Mouse (Mus musculus): ENCODE results near the gene Pax6. TPM values are rescaled to one million over a fixed set of nuclear protein-coding genes. Genes with fewer than 3 reads are reported as not detected.

Pax6 gene
- polyA plus RNA-seq (2015; fragmentation: Nextera tagmentation; extraction: Ambion mirVana): 32.6 and 42.3 TPM in 2 replicates

DNA sequence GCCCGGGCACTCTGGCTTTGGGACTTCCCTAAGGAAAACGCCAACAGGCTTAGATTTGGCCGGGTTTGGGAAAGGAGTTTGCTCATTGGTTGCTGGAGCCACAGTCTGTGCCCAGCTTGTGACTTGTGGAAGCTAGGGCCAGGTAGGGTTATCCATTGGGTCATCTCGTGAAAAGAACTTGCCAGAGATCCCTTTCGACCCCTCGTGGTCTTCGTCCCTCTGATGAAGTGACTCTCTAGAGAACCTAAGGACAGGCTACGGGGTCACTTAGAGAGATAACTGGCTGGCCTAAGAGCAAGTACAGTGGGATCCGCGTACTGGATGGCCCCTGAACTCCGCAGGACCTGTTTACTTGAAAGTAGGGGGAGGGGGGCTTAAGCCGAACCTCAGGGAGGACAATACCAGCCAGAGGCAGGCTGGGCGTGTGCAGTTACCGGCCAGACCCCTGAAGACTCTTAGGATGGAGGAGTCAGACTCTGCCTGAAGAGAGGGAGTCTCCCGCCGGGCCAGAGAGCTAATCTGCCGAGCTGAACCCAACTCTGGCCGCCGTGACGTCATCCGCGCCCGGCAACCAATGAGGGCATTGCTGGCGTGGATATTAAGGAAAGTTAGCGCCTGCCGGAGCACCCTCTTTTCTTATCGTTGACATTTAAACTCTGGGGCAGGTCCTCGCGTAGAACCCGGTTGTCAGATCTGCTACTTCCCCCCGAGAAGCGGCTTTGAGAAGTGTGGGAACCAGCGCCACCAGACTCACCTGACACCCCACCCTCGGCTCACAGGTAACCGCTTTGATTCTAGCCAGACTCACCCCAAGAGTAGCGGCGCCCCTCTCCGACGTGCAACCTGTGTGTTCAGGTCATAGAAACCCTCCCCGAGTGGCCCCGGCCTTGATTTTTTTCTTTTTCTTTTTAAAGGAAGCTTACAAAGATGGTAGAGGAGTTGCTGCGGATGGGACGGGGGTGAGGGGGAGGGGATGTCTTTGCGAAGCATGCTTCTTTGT, at the start of gene Pax6:
Gene Pax6, plus strand, starts transcription at position 630 of the 1,000 bp plus-strand sequence.
- peaks cover 11% of the 10 kb centered on the region; the same call in 1 of the 2 replicates for H3K4me1 ChIP-seq (replicated peaks)
- H3K9me3 ChIP-seq: no peaks in the 10 kb centered on the region
- H3K27me3 ChIP-seq: peaks cover 83% of the 10 kb centered on the region
- H3K4me3 ChIP-seq: peak within 1 kb of the TSS; percentile 30
- no peaks in the 10 kb centered on the region for H3K36me3 ChIP-seq
- H3K27ac ChIP-seq (replicated peaks): no peak within 1 kb of the TSS
- H3K4me2 ChIP-seq: peak within 1 kb of the TSS; percentile 60
- H3K9ac ChIP-seq: peak within 1 kb of the TSS; percentile 33
- ATAC-seq (ENCODE audit: low FRiP score, low read depth): no peak
- under 1% methylated on average over 44 of the region's 44 CpGs for WGBS

DNA sequence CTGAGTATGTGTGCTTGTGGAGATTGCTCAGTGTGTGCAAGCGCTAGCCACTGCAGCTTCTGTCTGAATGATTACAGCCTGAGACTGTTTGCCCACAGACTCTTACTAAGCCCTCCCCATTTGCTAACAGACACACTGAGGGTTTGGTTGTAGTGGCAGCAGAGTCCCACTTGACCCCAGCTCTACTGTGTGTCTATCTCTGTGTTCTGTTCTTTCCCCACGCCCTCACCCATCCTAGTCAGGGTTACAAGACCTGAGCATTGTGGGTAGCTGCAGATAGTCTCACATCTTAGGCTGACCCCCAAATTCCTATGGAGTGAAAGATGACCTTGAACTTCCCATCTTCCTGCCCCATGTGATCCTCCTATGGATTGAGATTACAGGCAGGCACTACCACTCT, 19.8 kb upstream of the Pax6 start:
- no peak overlapping the region for H3K4me2 ChIP-seq
- ATAC-seq (ENCODE audit: low FRiP score, low read depth): no peak
- no peak overlapping the region for H3K27ac ChIP-seq (replicated peaks)
- no peaks in the 10 kb centered on the region for H3K4me1 ChIP-seq (replicated peaks)
- H3K9ac ChIP-seq: no peak overlapping the region
- no peaks in the 10 kb centered on the region for H3K36me3 ChIP-seq
- 91% methylated on average over 2 of the region's 2 CpGs for WGBS
- H3K27me3 ChIP-seq: peaks cover 9% of the 10 kb centered on the region; the same call in 1 of the 2 replicates
- H3K9me3 ChIP-seq: no peaks in the 10 kb centered on the region
- H3K4me3 ChIP-seq: no peak overlapping the region

DNA sequence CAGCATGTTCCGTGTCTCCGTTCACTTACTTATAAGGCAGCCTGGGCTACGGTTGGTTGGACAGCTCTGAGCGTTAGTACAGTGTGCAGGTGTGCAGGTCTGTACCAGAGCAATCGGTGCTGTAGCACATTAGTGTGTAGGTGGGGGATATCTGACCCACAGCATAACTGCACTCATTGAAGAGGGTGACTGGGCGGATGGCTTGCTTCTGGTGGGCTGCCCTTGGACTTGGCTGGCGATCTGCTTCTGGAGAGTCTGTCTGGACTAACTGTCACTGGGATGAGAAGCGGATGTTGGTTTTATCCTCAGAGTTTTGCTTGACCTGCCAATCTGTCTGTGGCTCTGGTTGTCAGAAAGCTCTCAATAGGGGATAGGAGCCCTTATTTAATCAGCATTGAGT, 12.2 kb upstream of the Pax6 start:
- no peak overlapping the region for H3K27ac ChIP-seq (replicated peaks)
- no peak overlapping the region for H3K9ac ChIP-seq
- ATAC-seq (ENCODE audit: low FRiP score, low read depth): no peak
- no peaks in the 10 kb centered on the region for H3K36me3 ChIP-seq
- H3K4me1 ChIP-seq (replicated peaks): peaks cover 14% of the 10 kb centered on the region
- no peak overlapping the region for H3K4me2 ChIP-seq
- peaks cover 45% of the 10 kb centered on the region for H3K27me3 ChIP-seq
- 90% methylated on average over 8 of the region's 8 CpGs for WGBS
- no peak overlapping the region for H3K4me3 ChIP-seq
- H3K9me3 ChIP-seq: no peaks in the 10 kb centered on the region

DNA sequence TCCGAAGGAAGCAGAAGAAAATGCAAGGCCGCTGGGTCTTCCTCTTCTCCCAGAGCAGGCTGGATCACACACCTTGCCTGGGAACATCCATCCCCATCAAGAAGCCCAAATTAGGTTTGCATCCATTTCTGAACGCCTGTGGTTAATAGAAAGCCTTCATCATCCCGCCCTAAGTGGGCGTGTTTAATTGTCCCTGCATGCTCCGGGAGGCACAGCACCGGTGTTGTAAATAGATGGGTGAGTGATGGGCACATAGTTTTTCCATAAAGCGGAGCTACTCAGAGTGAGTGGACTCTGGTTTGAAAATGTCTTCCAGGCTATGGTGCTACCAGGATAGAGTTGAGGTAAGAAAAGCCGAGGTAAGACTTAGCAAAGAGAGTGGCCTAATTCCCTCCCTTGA, 9.3 kb upstream of the Pax6 start:
- H3K9ac ChIP-seq: no peak overlapping the region
- H3K4me3 ChIP-seq: no peak overlapping the region
- no peak for ATAC-seq (ENCODE audit: low FRiP score, low read depth)
- 15% methylated on average over 9 of the region's 9 CpGs for WGBS
- H3K36me3 ChIP-seq: no peaks in the 10 kb centered on the region
- peaks cover 14% of the 10 kb centered on the region for H3K4me1 ChIP-seq (replicated peaks)
- peak overlapping the region; percentile 43 for H3K4me2 ChIP-seq
- H3K9me3 ChIP-seq: no peaks in the 10 kb centered on the region
- H3K27me3 ChIP-seq: peaks cover 67% of the 10 kb centered on the region
- no peak overlapping the region for H3K27ac ChIP-seq (replicated peaks)

DNA sequence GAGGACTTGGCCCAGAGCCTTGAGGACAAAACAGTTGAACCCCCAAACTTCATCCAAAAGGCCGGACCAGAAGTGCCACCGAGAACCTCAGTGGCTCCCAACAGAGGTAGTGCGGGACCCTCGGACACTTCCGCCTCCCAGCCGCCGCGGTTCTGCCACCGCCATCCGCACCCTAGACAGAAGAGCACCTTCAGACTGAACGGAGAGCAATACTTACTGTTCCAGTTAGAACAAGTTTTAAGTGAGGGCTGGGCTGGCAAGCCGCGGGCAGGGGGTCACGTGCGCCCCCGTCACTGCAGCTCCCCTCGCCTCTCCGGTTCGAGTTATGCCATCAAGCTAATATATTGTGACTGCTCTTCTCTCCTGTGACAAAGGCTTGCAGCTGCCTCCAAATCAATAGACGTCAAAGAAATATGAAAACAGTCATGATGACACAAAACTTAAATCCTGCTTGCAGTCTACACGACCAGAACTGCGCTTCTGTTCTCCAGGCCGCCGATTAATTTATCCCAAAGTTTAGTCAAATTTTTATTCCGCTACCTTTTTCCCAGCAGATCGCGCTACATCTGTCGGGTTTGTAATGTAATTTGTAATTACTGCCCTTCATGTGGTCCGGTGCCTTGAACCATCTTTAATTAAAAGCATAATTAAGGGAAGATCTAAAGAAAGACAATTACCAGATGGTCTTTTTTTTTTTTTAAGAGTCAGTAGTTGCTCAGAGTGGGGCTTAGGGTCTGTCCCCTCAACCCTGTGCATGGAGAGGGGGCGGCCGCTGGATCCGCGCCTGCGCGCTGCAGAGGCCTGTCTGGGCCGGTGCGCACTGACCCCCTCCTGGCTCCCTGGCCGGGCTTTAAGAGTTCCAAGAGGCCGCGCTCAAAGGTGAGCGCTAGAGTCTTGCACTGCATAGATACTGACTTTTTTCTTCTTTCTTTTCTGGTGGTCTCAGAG, 8.5 kb upstream of the Pax6 start:
- peaks cover 14% of the 10 kb centered on the region for H3K4me1 ChIP-seq (replicated peaks)
- peak; percentile 75; the same call in 1 of the 2 replicates for ATAC-seq (ENCODE audit: low FRiP score, low read depth)
- H3K27me3 ChIP-seq: peaks cover 75% of the 10 kb centered on the region
- H3K36me3 ChIP-seq: no peaks in the 10 kb centered on the region
- H3K27ac ChIP-seq (replicated peaks): no peak overlapping the region
- peak overlapping the region; percentile 18 for H3K4me3 ChIP-seq
- no peaks in the 10 kb centered on the region for H3K9me3 ChIP-seq
- peak overlapping the region; percentile 43 for H3K4me2 ChIP-seq
- WGBS: 1% methylated on average over 41 of the region's 41 CpGs
- H3K9ac ChIP-seq: no peak overlapping the region

DNA sequence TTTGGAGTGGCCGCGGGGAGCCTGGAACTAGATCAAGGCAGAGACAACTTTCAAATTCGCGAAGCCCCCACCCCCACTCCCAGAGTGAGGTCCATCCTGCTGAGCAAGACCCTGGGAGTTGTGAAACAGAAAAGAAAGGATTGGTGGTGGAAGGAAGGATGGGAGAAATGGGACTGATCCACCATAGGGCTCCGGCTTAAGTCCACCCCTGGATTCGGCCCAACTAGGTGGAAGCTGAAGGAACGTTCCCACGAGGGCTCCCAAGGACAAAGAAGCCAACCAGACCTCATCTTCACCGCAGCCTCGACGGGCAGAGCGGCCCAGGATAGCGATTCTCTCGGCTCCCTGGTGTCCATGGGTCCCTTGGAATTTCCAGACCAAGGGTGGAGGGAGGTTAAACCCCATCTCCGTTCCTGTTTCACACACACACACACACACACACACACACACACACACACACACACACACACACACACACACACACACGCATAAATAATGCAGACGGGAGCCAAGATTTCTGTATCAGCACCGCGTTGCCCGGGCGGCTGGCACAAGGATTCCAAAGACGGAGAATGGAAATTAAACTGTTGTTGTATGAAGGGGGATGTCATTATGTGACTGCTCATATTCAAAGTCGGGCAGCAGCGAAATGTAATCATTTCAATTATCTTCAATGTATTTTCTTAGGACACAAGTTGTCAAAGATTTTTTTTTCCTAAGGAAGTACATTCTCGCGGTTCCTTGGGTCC, 7.7 kb upstream of the Pax6 start:
- WGBS: 2% methylated on average over 26 of the region's 26 CpGs
- H3K4me2 ChIP-seq: peak overlapping the region; percentile 43
- peaks cover 84% of the 10 kb centered on the region for H3K27me3 ChIP-seq
- no peaks in the 10 kb centered on the region for H3K36me3 ChIP-seq
- no peak overlapping the region; the same call in 1 of the 2 replicates for H3K27ac ChIP-seq (replicated peaks)
- no peak overlapping the region for H3K9ac ChIP-seq
- H3K4me1 ChIP-seq (replicated peaks): peaks cover 14% of the 10 kb centered on the region
- ATAC-seq (ENCODE audit: low FRiP score, low read depth): peak; percentile 46; the same call in 1 of the 2 replicates
- peak overlapping the region; percentile 18 for H3K4me3 ChIP-seq
- no peaks in the 10 kb centered on the region for H3K9me3 ChIP-seq

DNA sequence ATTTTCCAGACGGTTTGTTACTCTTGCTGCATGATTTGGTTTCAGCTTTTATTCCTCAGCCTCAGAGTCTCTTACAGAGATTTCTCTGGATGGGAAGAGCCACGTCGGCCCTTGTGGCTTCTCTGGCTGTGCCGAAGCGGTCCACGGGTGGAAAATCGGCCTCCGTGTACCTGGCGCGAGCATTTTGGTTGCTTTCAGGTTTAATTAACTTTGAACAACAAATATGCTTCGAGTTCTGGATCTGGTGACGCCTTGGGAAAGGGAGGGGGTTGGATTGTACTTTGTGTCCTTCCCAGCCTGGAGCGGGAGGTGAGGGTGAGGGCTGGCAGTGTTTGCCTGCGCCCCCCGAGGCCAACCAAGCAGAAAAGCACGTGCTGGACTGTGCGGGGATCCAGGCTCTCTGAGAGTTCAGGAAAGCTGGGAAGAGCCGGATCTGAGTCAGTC, 7.1 kb upstream of the Pax6 start:
- no peak overlapping the region for H3K9ac ChIP-seq
- no peak overlapping the region for H3K4me3 ChIP-seq
- H3K27me3 ChIP-seq: peaks cover 85% of the 10 kb centered on the region
- no peak for ATAC-seq (ENCODE audit: low FRiP score, low read depth)
- H3K36me3 ChIP-seq: no peaks in the 10 kb centered on the region
- H3K4me1 ChIP-seq (replicated peaks): peaks cover 14% of the 10 kb centered on the region
- no peaks in the 10 kb centered on the region for H3K9me3 ChIP-seq
- H3K27ac ChIP-seq (replicated peaks): no peak overlapping the region
- H3K4me2 ChIP-seq: peak overlapping the region; percentile 43
- WGBS: under 1% methylated on average over 18 of the region's 18 CpGs

DNA sequence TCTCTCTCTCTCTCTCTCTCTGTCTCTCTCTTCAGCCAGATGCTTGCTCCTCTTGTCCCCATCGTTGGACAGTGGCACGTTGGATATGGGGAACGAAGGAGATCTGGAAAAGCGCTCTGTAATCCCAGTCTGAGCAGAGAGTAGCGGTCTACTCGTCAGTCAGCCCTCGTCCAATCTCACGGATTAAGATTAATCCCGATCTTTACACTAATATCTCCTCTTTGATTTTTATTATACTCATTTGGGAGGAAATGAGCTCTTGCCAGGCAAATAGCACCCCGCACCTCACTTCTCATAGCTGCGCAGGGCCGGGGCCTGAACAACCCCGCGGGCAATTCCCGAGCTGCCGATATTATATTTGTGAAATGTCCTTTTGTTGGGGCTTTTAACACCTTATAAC, 6.6 kb upstream of the Pax6 start:
- ATAC-seq (ENCODE audit: low FRiP score, low read depth): no peak
- WGBS: 5% methylated on average over 16 of the region's 16 CpGs
- Histone ChIP-seq H3K4me2 (no peak overlapping the region), H3K27ac (replicated peaks) (no peak overlapping the region), H3K4me1 (replicated peaks) (peaks cover 14% of the 10 kb centered on the region), H3K4me3 (no peak overlapping the region), H3K27me3 (peaks cover 85% of the 10 kb centered on the region), H3K9me3 (no peaks in the 10 kb centered on the region), H3K9ac (no peak overlapping the region), H3K36me3 (no peaks in the 10 kb centered on the region)

DNA sequence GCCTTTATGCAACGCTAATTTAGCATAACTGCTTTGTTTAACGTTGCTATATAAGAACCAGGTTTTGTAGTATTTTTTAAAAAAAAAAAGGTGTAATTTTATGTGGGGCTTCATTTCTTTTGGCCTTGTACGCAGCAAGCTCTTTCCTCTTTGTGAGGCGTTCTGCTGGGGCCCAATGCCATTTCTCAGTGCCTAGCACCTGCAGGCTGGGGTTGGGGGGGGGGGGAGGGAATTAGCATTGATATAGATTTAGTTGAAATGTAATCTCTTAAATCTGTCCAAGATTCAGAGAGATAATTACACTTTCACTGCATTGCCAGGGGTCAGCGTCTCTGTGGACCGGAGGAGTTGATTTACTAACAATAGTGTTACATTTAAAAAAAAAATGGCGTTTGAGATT, 6.1 kb upstream of the Pax6 start:
- H3K4me2 ChIP-seq: no peak overlapping the region

DNA sequence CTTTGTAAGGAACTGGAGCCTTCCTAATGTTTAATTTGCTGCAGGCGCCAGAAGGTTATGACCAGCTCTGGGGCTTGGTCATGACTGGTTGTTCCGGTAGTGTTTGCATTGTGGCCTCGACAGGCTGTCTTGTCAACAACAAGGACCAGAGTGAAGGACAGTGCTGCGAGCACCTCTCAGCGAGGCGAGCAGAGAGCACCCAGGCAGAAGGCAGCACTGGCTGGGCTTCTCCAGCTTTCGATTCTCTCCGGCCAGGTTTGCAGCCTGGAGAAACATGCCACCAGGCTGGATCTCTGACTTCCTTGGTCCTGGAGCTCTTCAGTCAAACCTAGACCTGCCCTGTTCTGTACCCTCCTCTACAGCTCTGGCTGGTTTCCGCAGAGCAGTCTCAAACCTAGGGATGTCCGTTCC, 5.6 kb upstream of the Pax6 start:
- H3K4me3 ChIP-seq: no peak overlapping the region
- H3K27me3 ChIP-seq: peaks cover 87% of the 10 kb centered on the region
- H3K36me3 ChIP-seq: no peaks in the 10 kb centered on the region
- no peaks in the 10 kb centered on the region for H3K9me3 ChIP-seq
- H3K4me1 ChIP-seq (replicated peaks): peaks cover 14% of the 10 kb centered on the region
- no peak overlapping the region for H3K9ac ChIP-seq
- H3K27ac ChIP-seq (replicated peaks): no peak overlapping the region
- no peak overlapping the region for H3K4me2 ChIP-seq
- no peak for ATAC-seq (ENCODE audit: low FRiP score, low read depth)
- 12% methylated on average over 10 of the region's 10 CpGs for WGBS

More for the DNA sequence above, 6.1 kb upstream of the Pax6 start:
- Histone ChIP-seq H3K36me3 (no peaks in the 10 kb centered on the region), H3K9me3 (no peaks in the 10 kb centered on the region), H3K9ac (no peak overlapping the region), H3K27me3 (peaks cover 86% of the 10 kb centered on the region), H3K27ac (replicated peaks) (no peak overlapping the region), H3K4me3 (no peak overlapping the region), H3K4me1 (replicated peaks) (peaks cover 14% of the 10 kb centered on the region)
- ATAC-seq (ENCODE audit: low FRiP score, low read depth): no peak
- 5% methylated on average over 7 of the region's 7 CpGs for WGBS

DNA sequence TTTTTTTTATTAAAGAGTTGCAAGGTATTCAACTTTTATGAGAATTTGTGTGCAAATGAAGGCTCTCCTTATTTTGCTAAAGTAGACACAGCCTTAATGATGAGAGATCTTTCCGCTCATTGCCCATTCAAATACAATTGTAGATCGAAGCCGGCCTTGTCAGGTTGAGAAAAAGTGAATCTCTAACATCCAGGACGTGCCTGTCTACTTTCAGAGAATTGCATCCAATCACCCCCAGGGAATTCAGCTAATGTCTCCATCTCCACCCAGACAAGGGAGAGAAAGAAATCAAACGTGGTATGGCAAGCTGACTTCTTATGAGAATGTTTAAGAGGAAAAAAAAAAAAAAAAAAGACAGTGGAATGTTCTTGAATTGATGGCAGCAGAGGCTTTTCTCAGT, 3.7 kb upstream of the Pax6 start:
- no peak for ATAC-seq (ENCODE audit: low FRiP score, low read depth)
- Histone ChIP-seq H3K27me3 (peaks cover 79% of the 10 kb centered on the region), H3K36me3 (no peaks in the 10 kb centered on the region), H3K4me2 (no peak overlapping the region), H3K4me1 (replicated peaks) (peaks cover 21% of the 10 kb centered on the region), H3K9ac (no peak overlapping the region), H3K27ac (replicated peaks) (no peak overlapping the region), H3K9me3 (no peaks in the 10 kb centered on the region), H3K4me3 (no peak overlapping the region)
- 15% methylated on average over 5 of the region's 5 CpGs for WGBS

Measured in hindbrain, embryonic 15.5 days (tissue).